Mouse (Mus musculus): ENCODE data around the gene Lcorl.
"Not testable (repeated sequence)": the region's sequence is repeated elsewhere in the genome, so short reads cannot be mapped to it uniquely, and the experiment has no call there.

Gene Lcorl

GRCm38 (mm10) chr5:45706811-45707210 is 150.6 kb downstream of the Lcorl start:
- no peak for DNase-seq

DNA sequence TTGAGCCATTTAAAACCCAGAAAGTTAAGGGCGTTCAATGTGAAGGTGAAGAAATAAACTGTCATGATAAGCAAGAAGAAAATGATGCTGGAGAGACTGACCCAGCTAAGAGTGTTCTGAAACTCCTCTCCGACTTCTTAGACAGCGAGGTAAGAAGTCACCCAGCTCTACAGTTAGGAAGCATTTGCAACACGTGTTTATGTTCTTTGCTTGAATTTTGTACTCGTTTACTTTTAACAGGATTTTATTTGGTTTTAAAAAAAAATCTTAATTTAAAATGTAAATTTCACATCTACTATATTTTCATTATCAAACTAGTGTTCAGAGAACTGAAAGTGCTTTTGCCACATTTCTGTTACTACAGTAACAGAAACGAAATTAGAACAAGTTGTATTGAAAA is 165.7 kb downstream of the Lcorl start:
- DNase-seq, result no peak

- no peak for DNase-seq
Observed at GRCm38 (mm10) chr5:45690802-45691201, 166.6 kb downstream of the Lcorl start.

GRCm38 (mm10) chr5:45689152-45689551 is 168.3 kb downstream of the Lcorl start:
- no peak for DNase-seq

DNA sequence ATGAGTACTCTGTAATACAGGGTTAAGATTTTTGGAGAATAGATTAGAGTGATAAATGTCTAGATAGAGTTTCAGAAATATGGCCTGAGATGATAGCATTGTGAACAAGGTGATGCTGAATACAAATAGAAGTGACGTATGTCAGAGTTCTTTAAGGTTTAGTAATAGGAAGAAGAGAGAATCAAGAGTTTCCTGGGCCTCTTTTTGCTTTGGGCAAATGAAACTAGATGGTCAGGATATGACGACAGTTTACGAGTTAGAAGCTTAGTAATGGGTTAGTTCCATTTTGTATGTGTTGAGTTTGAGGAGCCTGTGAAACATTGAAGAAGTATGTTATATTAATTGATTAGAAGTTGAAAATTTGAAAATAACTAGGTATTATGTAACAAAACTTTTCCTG is 171.2 kb downstream of the Lcorl start:
- DNase-seq, result no peak

DNA sequence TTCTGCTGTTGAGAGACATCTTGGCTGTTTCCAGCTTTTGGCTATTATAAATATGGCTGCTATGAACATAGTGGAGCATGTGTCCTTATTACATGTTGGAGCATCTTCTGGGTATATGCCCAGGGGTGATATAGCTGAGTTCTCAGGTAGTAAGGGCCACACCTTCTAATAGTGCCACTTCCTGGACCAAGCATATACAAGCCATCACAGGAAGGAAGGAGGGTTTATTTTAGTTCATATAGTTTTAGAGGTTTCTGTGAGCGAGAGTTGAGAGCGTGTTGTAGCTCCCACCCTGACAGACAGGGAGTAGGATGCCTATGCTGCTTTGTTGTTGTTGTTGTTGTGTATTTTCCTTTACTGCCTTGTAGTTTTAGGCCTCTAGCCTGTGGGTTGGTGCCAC is 172.2 kb downstream of the Lcorl start:
- no peak for DNase-seq

GRCm38 (mm10) chr5:45683388-45683787 is 174.0 kb downstream of the Lcorl start:
- no peak for DNase-seq

GRCm38 (mm10) chr5:45679955-45680354 is 177.5 kb downstream of the Lcorl start:
- DNase-seq, result no peak

- DNase-seq, result no peak
Observed at GRCm38 (mm10) chr5:45677639-45678038, 179.8 kb downstream of the Lcorl start.

GRCm38 (mm10) chr5:45675032-45675431 is 182.4 kb downstream of the Lcorl start:
- DNase-seq, result peak in 1 of 2 experiments; percentile 5

- DNase-seq, result no peak
Observed at GRCm38 (mm10) chr5:45670894-45671494, 186.4 kb downstream of the Lcorl start.

DNA sequence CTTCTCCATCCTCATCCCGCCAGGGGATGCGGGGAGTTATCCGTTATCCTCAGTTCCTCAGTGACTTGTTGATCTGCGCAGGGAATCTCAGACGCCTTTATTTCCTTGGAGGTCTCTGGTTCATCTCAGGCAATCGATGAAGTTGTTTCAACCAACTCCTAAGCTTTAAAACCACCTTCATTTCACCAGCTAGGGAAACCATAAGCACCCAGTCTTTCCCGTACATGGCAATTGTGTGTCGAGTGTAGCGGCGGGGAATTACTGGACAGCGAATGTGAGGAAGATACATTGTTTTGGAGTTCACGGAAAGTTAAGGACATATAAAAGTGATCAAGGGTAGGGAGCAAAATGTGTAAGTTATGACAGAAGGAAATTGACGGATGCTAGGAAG is 187.1 kb downstream of the Lcorl start:
- no peak for DNase-seq

DNA sequence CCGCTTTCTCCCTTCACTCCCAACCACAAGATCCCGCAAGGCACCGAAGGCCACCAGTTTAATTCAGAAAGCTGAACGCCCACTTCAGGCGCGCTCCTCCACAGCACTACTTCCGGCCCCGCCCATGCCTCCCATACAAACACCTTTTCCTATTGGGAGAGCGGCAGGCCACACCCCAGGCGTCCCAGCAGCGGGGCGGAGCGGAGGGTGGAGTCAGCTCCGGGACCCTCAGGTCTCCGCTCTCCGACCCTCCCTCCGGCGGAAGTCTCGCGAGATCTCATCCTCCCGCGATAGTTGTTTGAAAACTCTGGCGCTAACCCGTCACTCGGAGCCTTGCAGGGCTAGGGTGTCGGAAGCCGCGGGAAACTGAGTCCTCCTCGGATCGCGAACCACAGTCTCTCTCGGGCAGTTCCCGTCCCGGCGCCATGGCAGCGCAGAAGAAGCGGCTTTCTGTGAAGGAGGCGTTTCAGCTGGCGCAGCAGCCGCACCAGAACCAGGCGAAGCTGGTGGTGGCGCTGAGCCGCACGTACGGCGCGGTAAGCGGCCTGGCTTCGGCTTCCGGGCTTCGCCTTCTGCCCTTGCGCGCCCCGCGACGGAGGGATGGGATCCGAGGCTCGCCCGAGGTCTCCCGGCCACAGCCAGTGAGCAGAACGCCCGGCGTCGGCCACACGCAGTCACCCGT is 187.7 kb downstream of the Lcorl start, which contains the start of gene Ncapg:
Gene Ncapg, plus strand, starts transcription at position 322 of the 682 bp plus-strand sequence.
- DNase-seq, result peak; percentile 98

DNA sequence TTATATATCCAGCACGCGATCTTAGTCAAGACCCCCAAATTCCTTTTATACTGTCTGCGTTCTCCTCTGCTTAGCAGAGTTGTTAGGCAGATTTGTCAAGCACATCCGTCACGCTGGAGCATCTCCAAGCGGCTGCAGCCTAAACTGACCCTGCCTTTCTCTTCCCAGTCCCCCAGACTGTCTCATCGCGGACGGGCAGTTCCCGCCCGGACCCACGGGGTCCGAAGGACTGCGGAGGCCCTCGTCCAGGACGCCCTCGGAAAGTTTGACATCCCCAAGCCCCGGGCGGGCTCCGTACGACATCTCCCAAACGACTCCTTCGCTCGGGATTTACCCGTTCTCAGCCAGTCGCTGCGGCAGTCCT is 188.2 kb downstream of the Lcorl start:
- DNase-seq, result no peak

DNA sequence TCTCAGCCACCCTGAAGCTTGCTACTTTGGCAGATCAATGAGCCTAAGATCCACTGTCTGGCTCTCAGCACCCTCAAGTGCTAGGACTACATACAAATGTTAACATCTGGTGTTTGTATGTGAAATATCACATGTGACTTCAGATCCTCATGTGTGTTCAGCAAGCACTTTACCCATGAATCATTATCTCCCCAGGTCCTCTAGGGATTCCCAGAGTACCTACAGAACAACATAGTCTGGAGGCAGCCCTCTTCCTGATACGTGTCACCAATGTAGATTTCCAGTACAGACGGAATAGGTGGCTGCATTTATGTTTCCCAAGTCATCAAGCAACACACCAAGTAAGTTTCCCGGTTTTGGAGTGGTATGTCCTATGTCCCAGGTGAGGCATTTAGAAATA is 188.6 kb downstream of the Lcorl start:
- peak in 1 of 2 experiments; percentile 24 for DNase-seq

GRCm38 (mm10) chr5:45668324-45668723 is 189.1 kb downstream of the Lcorl start:
- DNase-seq, result no peak

DNA sequence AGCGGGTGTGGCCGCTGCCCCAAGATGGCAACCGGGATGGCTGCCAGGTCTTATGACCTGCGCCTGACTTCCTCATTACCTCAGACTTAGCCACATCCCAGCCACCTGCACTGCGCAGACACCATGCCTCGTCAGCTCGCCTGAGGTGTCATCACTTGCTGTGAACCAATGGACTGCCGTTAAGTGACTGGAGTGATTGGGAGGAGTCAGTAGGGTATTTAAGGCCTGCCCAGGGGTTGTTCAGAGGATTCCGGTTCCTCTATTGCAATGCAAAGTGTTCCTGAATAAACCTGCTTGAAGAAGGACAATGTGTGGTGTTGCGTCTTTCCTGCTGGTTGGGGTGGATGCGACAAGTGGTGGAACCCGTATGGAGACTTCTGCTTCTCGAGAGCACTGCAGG is 199.0 kb downstream of the Lcorl start:
- not testable (repeated sequence) for DNase-seq

- no peak for DNase-seq
Observed at GRCm38 (mm10) chr5:45651026-45651703, 206.2 kb downstream of the Lcorl start.

Measured in B cell, adult 2 months (primary cell).